Mouse (Mus musculus): ENCODE measurements around the gene Ctnnd1.

The Ctnnd1 gene

DNA sequence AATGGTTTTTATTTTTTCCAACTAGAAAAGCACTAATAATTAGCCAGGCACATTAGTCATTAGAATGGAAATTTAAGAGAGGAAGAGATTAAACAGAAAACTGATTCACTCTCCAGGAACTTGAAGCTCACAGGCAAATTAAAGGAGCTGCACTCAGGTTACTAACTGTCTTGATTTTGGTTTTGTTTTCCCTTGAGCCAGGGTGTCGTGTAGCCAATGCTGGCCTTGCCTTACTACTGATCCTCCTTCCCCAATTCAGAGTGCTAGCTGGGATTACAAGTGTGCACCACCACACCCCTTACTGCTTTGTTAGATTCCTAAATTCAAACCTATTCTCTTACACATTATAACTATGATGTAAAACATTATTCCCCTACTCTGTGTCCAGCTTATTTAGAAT, 42.7 kb downstream of the Ctnnd1 start:
- in situ Hi-C loops (cut with MboI, MseI), result loop anchor here (5.0 kb wide), 1 partner anchor 81 kb away; no protein-coding TSS in a partner anchor

DNA sequence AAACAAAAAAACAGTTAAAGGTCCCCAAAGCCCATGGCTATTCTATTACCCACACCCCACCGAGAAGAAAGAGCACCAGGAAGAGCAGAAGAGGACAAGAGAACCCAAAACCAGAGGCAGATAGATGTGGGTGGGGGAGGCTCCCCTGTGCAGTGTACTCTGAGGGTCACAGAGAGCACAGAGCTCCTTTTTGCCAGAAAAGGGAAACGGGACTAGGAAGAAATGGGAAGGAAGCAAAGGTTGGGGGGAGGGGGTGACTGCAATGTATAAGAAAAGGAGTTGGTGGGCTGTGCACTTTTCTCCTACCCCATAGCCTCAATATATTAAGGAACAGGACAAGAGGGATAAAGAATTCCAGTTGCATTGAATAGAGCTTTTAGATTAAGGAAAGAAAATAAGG, 49.6 kb downstream of the Ctnnd1 start:
- in situ Hi-C loops (cut with MboI, MseI), result no loop called here

DNA sequence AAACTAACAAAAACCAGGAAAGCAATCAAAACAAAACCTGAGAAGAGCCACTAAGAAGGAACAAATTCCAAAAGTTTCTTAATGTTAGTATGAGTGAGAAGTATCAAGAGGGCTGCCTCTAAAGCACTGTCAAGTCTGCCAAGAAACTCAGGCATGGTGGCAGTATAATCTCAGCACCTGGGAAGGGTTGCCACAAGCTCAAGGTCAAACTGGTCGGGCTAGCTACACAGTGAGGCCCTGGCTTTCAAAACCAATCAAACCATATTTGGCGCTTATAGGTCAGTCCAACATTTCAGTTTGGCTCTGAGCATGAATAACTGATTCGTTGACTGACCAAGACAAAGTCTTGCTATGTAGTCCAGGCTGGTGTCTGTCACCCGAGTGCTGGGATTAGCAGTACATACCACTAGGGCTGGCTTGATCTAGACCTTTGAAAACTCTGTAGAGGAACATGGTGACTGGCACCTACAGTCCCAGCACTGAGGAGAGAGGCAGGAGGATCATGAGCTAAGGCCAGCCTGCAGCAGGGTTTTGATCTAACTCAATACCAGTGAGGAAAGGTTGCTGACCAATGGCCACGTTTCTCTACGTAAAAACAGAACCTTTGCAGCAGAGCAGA, 51.2 kb downstream of the Ctnnd1 start:
- in situ Hi-C loops (cut with MboI, MseI), result loop anchor here (5.0 kb wide), 1 partner anchor 47 kb away; no protein-coding TSS in a partner anchor

DNA sequence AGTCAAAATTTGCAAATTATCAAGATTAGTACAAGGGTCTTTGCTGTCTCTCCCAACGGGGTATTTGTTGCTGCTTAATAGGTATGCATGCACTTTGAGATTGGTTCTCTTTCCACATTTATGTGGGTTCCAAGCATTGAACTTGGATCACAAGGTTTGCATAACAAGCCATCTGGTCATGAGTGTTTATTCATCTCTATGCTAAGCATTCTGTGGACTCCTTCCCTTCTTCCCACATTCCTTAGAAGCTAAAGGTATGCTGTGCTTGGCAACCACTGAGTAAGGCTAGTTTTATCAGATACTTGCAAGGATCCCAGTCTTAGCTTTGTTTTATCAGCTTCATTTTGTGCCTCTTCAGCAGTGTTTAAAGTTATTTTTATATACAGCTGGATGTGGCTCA, 53.4 kb downstream of the Ctnnd1 start:
- in situ Hi-C loops (cut with MboI, MseI), result loop anchor here (5.0 kb wide), 1 partner anchor 45 kb away; no protein-coding TSS in a partner anchor

DNA sequence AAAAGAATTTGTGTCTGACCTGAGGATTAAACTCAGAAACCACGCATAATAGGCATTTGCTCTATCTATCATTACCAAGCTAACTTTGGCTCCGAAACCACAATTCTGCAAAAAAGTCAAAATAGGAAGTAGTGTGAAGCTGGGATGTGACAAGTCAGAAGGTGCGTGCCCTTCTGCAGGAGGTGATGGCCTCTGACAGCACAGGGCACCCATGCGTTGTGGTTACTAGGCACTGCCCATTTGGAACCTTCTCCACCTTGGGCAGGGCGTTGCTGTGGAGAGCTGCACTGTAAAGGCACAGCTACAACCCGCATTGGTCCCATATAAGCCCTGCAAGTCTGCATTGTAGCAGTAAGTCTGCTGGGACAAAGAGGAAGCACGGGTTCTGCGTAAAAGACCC, 57.8 kb downstream of the Ctnnd1 start:
- in situ Hi-C loops (cut with MboI, MseI), result no loop called here

DNA sequence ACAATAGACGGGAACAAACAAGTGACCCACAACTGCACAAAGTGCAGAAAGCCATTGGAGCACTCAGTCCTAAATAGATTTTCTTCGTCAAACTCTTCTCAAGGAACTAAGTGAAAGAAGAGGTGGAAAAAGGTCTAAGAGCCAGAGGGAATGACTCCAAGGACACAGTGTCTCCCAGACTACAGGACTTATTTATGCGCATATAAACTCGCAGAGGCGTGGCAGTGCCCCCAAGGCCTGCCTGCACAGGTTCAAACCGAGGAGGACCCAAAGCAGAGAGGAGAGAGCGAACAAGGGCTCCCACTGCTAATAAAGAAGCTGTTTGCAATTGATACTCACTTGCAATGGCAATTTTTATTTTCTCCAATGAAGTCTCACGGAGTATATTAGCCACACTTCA, 64.9 kb downstream of the Ctnnd1 start:
- in situ Hi-C loops (cut with MboI, MseI), result no loop called here

DNA sequence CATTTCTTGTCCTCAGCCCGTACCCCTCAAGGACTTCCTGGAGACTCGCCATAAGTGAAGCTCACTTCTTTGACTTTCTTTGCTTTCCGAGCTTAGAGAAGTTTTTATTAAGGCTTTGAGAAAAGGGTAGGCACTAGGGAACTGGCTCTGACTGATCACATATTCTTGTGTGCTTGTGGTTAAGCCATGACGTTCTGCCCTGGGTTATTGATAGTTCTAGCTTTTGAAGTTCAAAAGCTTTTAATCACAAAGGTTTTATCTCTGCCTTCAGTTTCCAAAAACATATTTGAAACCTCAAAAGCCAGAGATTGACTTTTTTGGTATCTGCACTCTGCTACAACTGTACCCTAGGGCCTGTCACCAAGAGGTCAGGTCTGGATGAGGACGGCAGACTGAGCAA, 68.3 kb downstream of the Ctnnd1 start:
- in situ Hi-C loops (cut with MboI, MseI), result no loop called here

DNA sequence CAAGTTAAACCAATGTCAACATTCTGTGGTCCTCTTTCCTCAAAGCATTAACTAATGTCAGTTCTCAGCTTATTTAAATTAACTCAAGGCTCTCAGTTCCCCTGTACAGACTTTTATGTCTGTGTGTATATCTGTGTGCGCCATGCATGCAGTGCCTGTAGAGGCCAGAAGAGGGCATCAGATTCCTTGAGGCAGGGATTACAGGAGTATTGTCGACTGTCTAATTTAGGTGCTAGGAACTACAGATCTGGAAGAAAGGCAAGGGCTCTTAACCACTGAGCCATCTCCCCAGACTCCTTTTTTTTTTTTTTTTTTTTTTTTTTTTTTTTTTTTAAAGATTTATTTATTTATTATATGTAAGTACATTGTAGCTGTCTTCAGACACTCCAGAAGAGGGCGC, 69.4 kb downstream of the Ctnnd1 start:
- in situ Hi-C loops (cut with MboI, MseI), result no loop called here

DNA sequence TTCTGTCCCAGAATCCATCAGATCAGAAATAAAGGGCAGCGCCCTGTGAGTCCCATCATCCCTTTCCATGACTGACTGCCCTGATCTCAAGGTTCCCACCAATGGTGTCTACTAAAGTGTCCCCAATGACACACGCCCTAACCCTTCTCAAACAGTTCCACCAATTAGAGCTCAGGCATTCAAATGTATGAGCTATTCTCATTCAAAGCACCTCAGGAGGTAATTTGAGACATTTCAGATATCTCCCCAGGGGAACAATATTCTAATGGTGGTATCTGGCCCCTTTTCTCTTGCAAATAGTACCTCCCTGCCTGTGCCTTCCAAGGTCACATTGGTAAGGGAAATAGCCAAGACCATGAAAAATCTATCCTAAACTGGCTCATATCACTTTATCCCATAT, 71.3 kb downstream of the Ctnnd1 start:
- in situ Hi-C loops (cut with MboI, MseI), result no loop called here

DNA sequence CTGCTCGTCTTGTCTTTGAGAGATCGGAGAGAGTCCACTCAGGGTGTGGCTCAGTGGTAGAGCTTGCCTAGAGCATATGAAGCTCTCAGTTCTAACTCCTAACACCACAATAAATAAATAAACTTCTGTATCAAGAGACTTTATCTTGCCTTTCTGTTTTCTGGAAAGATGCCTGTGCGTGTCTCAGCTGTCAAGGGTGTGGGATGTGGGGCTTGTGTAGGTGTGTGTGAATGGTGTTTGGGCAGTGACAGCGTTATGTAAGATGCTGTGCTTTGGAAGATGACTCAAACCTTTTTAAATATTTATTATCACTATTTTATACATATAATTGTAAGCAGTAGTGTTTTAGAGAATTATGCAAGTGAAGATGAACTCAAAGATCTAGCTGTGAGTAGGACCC, 76.4 kb downstream of the Ctnnd1 start:
- in situ Hi-C loops (cut with MboI, MseI), result no loop called here

DNA sequence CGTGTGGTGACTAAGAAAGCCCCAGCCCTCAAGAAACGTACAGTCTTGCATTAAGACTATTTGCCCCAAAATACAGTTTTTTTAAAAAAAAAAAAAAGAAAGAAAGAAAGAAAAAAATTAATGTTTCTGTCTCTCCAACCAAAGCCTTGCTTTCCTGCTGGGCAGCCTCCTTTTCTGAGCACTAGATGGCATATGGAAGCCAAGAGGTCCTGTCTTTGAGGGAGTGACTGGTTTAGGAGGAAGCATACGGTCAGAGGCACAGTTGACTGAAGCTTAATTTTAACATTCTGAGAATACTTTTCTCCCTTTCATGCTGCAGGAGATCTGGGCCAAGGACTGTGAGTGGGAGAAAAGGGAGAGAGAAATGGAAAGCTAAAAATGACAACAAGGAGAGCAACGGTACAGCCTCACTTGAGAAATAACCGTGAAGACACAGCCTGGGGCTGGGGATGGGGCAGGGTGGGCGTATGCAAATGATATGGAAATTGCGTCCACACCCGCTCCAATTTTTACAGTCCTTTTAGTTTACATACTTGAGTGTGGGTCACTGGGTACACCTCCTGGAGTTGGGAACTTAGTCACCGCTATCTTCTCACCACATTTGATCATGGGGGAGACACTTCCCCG, 93.6 kb downstream of the Ctnnd1 start:
- in situ Hi-C loops (cut with MboI, MseI), result no loop called here

DNA sequence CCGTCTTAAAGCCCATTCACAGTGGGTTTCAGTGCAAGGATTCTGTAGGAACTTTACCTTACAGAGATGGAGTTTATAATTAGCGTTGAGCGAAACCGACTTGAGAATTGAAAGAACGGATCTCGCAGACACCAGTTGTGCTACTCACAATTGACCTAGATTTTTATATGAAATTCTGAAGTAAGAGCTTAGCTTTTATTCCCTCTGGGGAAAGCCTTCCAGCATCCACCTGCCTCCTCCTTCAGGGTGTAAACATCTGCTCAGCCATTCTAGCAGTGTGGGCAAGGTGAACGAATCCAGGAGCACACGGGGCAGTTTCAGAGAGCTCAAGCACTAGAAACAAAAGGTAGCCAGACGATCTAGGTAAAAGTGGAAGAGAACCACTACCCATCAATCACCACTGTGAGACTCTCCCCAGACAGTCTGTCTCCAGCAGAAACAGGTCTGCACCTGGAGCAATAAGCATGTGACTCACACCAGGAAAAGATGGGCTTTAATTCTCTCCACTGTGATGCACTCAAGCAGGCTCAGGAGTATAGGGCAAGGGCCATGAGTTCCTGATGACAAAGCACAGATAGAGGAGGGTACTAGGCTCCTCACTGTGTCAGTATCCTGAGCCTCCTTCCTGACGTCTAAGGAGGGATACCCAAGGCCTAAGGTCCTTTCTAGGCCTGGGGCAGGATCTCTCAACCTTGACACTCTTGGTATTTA, 99.0 kb downstream of the Ctnnd1 start:
- in situ Hi-C loops (cut with MboI, MseI), result loop anchor here (5.0 kb wide), 1 partner anchor 46 kb away; no protein-coding TSS in a partner anchor
